Mouse (Mus musculus): ENCODE results near the gene Oard1.

GRCm38 (mm10) chr17:48379050-48379449 lies 30.8 kb upstream of the Oard1 start:
- TF ChIP-seq CTCF (IDR thresholded peaks at IDR 0.05; ENCODE audit: control insufficient read depth, insufficient read depth, insufficient read length) (no peak), MAX (IDR thresholded peaks at IDR 0.05) (no peak), CEBPB (IDR thresholded peaks at IDR 0.05; ENCODE audit: low read depth) (no peak), MYOG (IDR thresholded peaks at IDR 0.05; ENCODE audit: control insufficient read depth, extremely low read depth, insufficient read length) (no peak), FOSL1 (IDR thresholded peaks at IDR 0.05; ENCODE audit: insufficient read depth, low read length, poor library complexity, severe bottlenecking) (no peak), MYOD1 (IDR thresholded peaks at IDR 0.05; ENCODE audit: control insufficient read depth, insufficient read length, low read depth) (no peak)

Measured in C2C12 (cell line).